Mouse (Mus musculus): ENCODE data around the gene Utp4. TPM values are rescaled to one million over a fixed set of nuclear protein-coding genes. Genes with fewer than 3 reads are reported as not detected.

Gene Utp4
- total and polyA plus RNA-seq, 3 experiments: 123 to 218 (median 174) TPM

DNA sequence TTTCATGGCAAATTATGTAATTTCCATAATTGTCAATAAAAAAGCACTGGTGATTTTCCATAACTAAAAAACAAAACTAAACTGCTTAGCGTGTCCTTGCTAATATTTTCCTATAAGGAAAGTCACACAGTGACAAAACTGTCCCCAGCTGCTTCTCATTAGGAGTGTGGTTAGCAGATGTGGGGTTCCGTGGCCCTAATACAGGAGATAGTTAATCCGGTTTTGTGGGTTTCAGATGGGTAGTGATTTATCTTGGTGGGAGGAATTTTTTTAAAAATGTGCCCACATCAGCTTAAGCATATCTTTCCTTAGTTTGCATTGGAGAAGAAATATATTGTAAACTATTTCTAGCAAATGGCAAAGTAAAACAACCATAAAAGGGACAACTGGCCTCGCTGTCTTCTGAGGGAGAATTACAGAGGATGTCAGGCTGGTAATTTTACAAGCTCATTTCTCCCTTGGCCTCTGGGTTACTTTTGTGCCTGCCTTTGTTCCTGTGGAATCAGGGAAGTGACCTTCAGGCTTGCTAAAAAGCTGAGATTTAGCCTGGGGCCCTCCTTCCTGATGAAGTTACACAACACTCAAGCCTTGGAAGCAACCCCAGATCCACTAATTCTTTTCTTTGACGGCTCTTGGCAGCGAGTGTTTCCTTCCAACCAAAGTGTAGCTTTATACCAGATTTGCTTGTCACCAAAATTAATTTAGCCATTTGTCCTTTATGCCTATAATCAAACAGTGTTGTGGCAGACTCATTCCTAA lies 35.9 kb downstream of the Utp4 start:
- no peaks in the 10 kb centered on the region for H3K9me3 ChIP-seq (replicated peaks; ENCODE audit: insufficient read depth, low read length)
- no peak overlapping the region for H3K27ac ChIP-seq (ENCODE audit: control insufficient read depth, low read depth, low read length)
- peak; percentile 21 for DNase-seq (ENCODE audit: low read depth, low spot score)

DNA sequence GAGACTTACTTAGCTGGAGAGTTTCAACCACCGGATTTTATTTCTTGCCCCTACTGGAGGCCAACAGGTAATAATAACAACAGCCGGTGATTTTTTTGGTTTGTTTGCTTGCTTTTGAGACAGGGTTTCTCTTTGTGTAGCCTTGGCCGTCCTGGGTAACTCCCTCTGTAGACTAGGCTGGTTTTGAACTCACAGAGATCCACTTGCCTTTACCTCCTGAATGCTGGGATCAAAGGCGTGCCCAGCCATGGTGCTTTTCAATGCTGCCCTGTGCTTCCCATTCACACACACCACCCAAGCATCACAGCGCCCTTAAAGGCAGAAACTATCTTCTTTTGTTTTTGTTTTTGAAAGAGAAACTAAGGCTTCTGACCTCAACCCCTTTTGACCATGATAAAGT lies 36.5 kb downstream of the Utp4 start:
- Histone ChIP-seq H3K36me3 (ENCODE audit: control insufficient read depth in 1 of 2, insufficient read depth in 2 of 2, low read length in 2 of 2) (peaks cover 0 to 13% of the 10 kb centered on the region in 2 experiments; a peak in 2 of 4 replicates), H3K9ac (ENCODE audit: control insufficient read depth, low read depth, low read length, poor library complexity, severe bottlenecking) (no peak overlapping the region), H3K79me2 (ENCODE audit: control insufficient read depth, insufficient read depth, low read length, poor library complexity) (no peaks in the 10 kb centered on the region), H3K4me3 (ENCODE audit: control insufficient read depth in 1 of 2, insufficient read depth in 1 of 2, low read depth in 2 of 2, low read length in 2 of 2) (no peak overlapping the region), H3K4me1 (ENCODE audit: control insufficient read depth in 1 of 2, insufficient read depth in 2 of 2, low read length in 2 of 2) (peaks cover 0 to 7% of the 10 kb centered on the region in 2 experiments; a peak in 2 of 4 replicates), H3K27me3 (ENCODE audit: control insufficient read depth in 1 of 2, insufficient read depth in 2 of 2, low read length in 2 of 2) (no peaks in the 10 kb centered on the region), H3K27ac (ENCODE audit: control insufficient read depth, low read depth, low read length) (no peak overlapping the region), H3K9me3 (replicated peaks; ENCODE audit: insufficient read depth, low read length) (no peaks in the 10 kb centered on the region)
- TF ChIP-seq ZNF384 (IDR thresholded peaks at IDR 0.05; ENCODE audit: low read depth, low read length) (no peak), POLR2AphosphoS2 (IDR thresholded peaks at IDR 0.05; ENCODE audit: low read length) (no peak), ELF1 (IDR thresholded peaks at IDR 0.05; ENCODE audit: low read depth, low read length) (no peak), ZKSCAN1 (IDR thresholded peaks at IDR 0.05; ENCODE audit: low read depth, low read length) (no peak), POLR2AphosphoS5 (IDR thresholded peaks at IDR 0.05; ENCODE audit: borderline replicate concordance, low read depth, low read length) (no peak), EP300 (IDR thresholded peaks at IDR 0.05; ENCODE audit: low read depth in 1 of 2, low read length in 2 of 2) (no peak), BHLHE40 (IDR thresholded peaks at IDR 0.05; ENCODE audit: borderline replicate concordance, low read depth, low read length) (no peak), ZMIZ1 (IDR thresholded peaks at IDR 0.05; ENCODE audit: low read depth, low read length) (no peak), KAT2A (conservative IDR thresholded peaks at IDR 0.05; ENCODE audit: low read depth, low read length) (no peak), JUND (IDR thresholded peaks at IDR 0.05; ENCODE audit: low read depth, low read length) (no peak), E2F4 (IDR thresholded peaks at IDR 0.05; ENCODE audit: borderline replicate concordance, low read depth, low read length) (no peak)
- DNase-seq (ENCODE audit: low read depth, low spot score): no peak

More for the DNA sequence above, 35.9 kb downstream of the Utp4 start:
- Histone ChIP-seq H3K4me1 (ENCODE audit: control insufficient read depth in 1 of 2, insufficient read depth in 2 of 2, low read length in 2 of 2) (peaks cover 0 to 4% of the 10 kb centered on the region in 2 experiments; a peak in 2 of 4 replicates), H3K27me3 (ENCODE audit: control insufficient read depth in 1 of 2, insufficient read depth in 2 of 2, low read length in 2 of 2) (no peaks in the 10 kb centered on the region), H3K79me2 (ENCODE audit: control insufficient read depth, insufficient read depth, low read length, poor library complexity) (no peaks in the 10 kb centered on the region), H3K36me3 (ENCODE audit: control insufficient read depth in 1 of 2, insufficient read depth in 2 of 2, low read length in 2 of 2) (peaks cover 0 to 13% of the 10 kb centered on the region in 2 experiments; a peak in 2 of 4 replicates), H3K9ac (ENCODE audit: control insufficient read depth, low read depth, low read length, poor library complexity, severe bottlenecking) (no peak overlapping the region), H3K4me3 (ENCODE audit: control insufficient read depth in 1 of 2, insufficient read depth in 1 of 2, low read depth in 2 of 2, low read length in 2 of 2) (no peak overlapping the region)
- TF ChIP-seq RCOR1 (IDR thresholded peaks at IDR 0.05; ENCODE audit: low read depth, low read length) (peak; percentile 60; the same call in 1 of the 2 replicates), MEF2A (IDR thresholded peaks at IDR 0.05; ENCODE audit: extremely low read depth, insufficient replicate concordance, low read depth, low read length, poor library complexity, severe bottlenecking) (no peak), SIN3A (IDR thresholded peaks at IDR 0.05; ENCODE audit: low read length) (no peak), RAD21 (IDR thresholded peaks at IDR 0.05; ENCODE audit: low read depth, low read length) (no peak), USF2 (IDR thresholded peaks at IDR 0.05; ENCODE audit: borderline replicate concordance in 1 of 2, insufficient read depth in 1 of 2, low read depth in 1 of 2, low read length in 2 of 2) (no peak)
